Comparison of ENCODE assay signal across 8 mouse cellular contexts in the genomic region with DNA sequence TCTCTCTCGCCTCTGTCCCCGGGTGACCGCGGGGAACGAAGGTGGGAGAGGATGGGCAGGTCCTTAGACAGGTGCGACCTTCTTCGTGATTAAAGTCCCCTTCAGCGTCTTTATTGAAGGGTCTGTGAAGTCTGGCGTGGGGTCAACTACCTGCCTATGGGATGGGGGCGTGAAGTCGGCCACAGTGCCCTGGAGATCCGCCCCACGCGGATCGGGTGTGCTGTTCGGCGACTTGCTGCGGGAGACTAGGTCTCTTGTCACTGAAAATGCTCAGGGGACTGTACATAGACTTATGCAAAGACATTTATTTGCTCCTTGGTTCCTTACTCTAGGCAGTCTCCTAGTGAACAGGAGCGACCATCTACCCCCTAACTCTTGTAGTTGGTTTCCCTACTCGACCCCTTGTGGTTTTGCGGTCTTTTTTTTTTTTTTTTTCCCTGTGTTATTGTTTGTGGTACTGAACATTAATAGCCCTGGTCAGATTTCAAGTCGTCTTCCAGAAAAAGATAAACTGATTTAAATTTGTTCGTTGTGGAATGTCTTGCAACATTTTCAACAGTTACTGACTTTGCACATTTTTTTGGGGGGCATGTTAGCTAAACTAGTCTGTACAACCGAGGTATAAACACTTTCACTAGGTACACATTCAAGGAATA. TPM values are rescaled to one million over a fixed set of nuclear protein-coding genes. Genes with fewer than 3 reads are reported as not detected.
DNase-seq lines count a peak whose midpoint lies in the region; ATAC-seq and TF ChIP-seq lines count a peak whose summit lies in the region.

No protein-coding gene starts in this region.

- peak; percentile 66; the same call in 1 of the 2 replicates for ATAC-seq in kidney, postnatal 0 days (replicated peaks; ENCODE audit: low FRiP score, low read depth)
- ATAC-seq in intestine, embryonic 15.5 days: peak; percentile 74
- ATAC-seq in neural tube, embryonic 12.5 days (ENCODE audit: low FRiP score, low read depth): peak; percentile 75; the same call in 1 of the 2 replicates

- H3K4me1 ChIP-seq in kidney, postnatal 0 days (replicated peaks; ENCODE audit: insufficient read depth, low read length): no peaks in the 10 kb centered on the region
- H3K4me1 ChIP-seq in cortical plate, adult 2 months (ENCODE audit: control insufficient read depth, insufficient read depth, low read length): peaks cover 1% of the 10 kb centered on the region; the same call in 1 of the 2 replicates
- H3K4me1 ChIP-seq in intestine, embryonic 15.5 days (replicated peaks): no peaks in the 10 kb centered on the region
- H3K4me1 ChIP-seq in neural tube, embryonic 12.5 days: peaks cover 4% of the 10 kb centered on the region; the same call in 1 of the 2 replicates

- no peaks in the 10 kb centered on the region for H3K36me3 ChIP-seq in kidney, postnatal 0 days (ENCODE audit: insufficient read depth, low read length)
- no peaks in the 10 kb centered on the region for H3K36me3 ChIP-seq in intestine, embryonic 15.5 days
- H3K36me3 ChIP-seq in neural tube, embryonic 12.5 days: no peaks in the 10 kb centered on the region

- peak overlapping the region; percentile 74 for H3K9ac ChIP-seq in kidney, postnatal 0 days (ENCODE audit: low read depth, low read length)
- H3K9ac ChIP-seq in intestine, embryonic 15.5 days: peak overlapping the region; percentile 74
- peak overlapping the region; percentile 78 for H3K9ac ChIP-seq in neural tube, embryonic 12.5 days

- no peak for TF ChIP-seq POLR2A in cortical plate, adult 2 months (IDR thresholded peaks at IDR 0.05; ENCODE audit: extremely low read depth, insufficient read depth, low read length)

- 2% methylated on average over 24 of the region's 24 CpGs for WGBS in kidney, postnatal 0 days
- 3% methylated on average over 24 of the region's 24 CpGs for WGBS in intestine, embryonic 15.5 days
- 5% methylated on average over 24 of the region's 24 CpGs for WGBS in neural tube, embryonic 12.5 days

- peak overlapping the region; percentile 76 for H3K4me2 ChIP-seq in kidney, postnatal 0 days (ENCODE audit: low read length)
- peak overlapping the region; percentile 67 for H3K4me2 ChIP-seq in intestine, embryonic 15.5 days (replicated peaks)
- H3K4me2 ChIP-seq in neural tube, embryonic 12.5 days (replicated peaks): peak overlapping the region; percentile 68

- H3K27me3 ChIP-seq in kidney, postnatal 0 days (ENCODE audit: insufficient read depth, low read length): no peaks in the 10 kb centered on the region
- no peaks in the 10 kb centered on the region for H3K27me3 ChIP-seq in intestine, embryonic 15.5 days (replicated peaks)
- no peaks in the 10 kb centered on the region for H3K27me3 ChIP-seq in neural tube, embryonic 12.5 days (replicated peaks)

- H3K4me3 ChIP-seq in kidney, postnatal 0 days (replicated peaks; ENCODE audit: low read depth, low read length): peak overlapping the region; percentile 69
- H3K4me3 ChIP-seq in cortical plate, adult 2 months (ENCODE audit: insufficient read depth, low read length): peak overlapping the region; percentile 73
- H3K4me3 ChIP-seq in intestine, embryonic 15.5 days (replicated peaks): peak overlapping the region; percentile 63
- H3K4me3 ChIP-seq in neural tube, embryonic 12.5 days: peak overlapping the region; percentile 59

- TF ChIP-seq CTCF in kidney, postnatal 0 days (IDR thresholded peaks at IDR 0.05; ENCODE audit: low read depth): no peak
- TF ChIP-seq CTCF in cortical plate, adult 2 months (IDR thresholded peaks at IDR 0.05; ENCODE audit: extremely low read depth, insufficient read depth, low read length): no peak

- H3K27ac ChIP-seq in kidney, postnatal 0 days: peak overlapping the region; percentile 95
- H3K27ac ChIP-seq in cortical plate, adult 2 months (ENCODE audit: insufficient read depth, low read length): peak overlapping the region; percentile 90
- peak overlapping the region; percentile 94 for H3K27ac ChIP-seq in intestine, embryonic 15.5 days
- peak overlapping the region; percentile 84 for H3K27ac ChIP-seq in neural tube, embryonic 12.5 days

- no peaks in the 10 kb centered on the region for H3K9me3 ChIP-seq in kidney, postnatal 0 days (replicated peaks; ENCODE audit: low read length)
- H3K9me3 ChIP-seq in intestine, embryonic 15.5 days: no peaks in the 10 kb centered on the region
- H3K9me3 ChIP-seq in neural tube, embryonic 12.5 days: no peaks in the 10 kb centered on the region

- no peak for DNase-seq in kidney, postnatal 0 days (ENCODE audit: low spot score)
- no peak for DNase-seq in kidney, adult 8-10 months
- DNase-seq in spleen, postnatal 10 days (ENCODE audit: low spot score in 2 of 2): no peak
- DNase-seq in right cerebral cortex, adult 18-20 months: no peak
- DNase-seq in retina, embryonic 14.5 days (ENCODE audit: low spot score): no peak

RNA-seq across cellular contexts. Expression of gene Adam17, which starts 0.5 kb away (rescaled TPM):
- 34.6 and 35.0 TPM in 2 replicates for polyA plus RNA-seq in kidney, postnatal 0 days (2015; fragmentation: Nextera tagmentation; extraction: Ambion mirVana)
- 15.2 and 16.3 TPM in 2 replicates for polyA plus RNA-seq in cortical plate, adult 2 months (2012; rRNA removed)
- polyA plus RNA-seq in intestine, embryonic 15.5 days (2015; fragmentation: Nextera tagmentation; extraction: Ambion mirVana): 28.9 and 31.7 TPM in 2 replicates
- polyA plus RNA-seq in neural tube, embryonic 12.5 days (2016; fragmentation: Nextera tagmentation; extraction: Ambion mirVana): 28.6 and 35.2 TPM in 2 replicates

RNA-seq across cellular contexts. Expression of gene Ywhaq, which starts 43.5 kb away (rescaled TPM):
- 621 and 692 TPM in 2 replicates for polyA plus RNA-seq in kidney, postnatal 0 days (2015; fragmentation: Nextera tagmentation; extraction: Ambion mirVana)
- polyA plus RNA-seq in cortical plate, adult 2 months (2012; rRNA removed): 330 and 331 TPM in 2 replicates
- polyA plus RNA-seq in intestine, embryonic 15.5 days (2015; fragmentation: Nextera tagmentation; extraction: Ambion mirVana): 578 and 671 TPM in 2 replicates
- polyA plus RNA-seq in neural tube, embryonic 12.5 days (2016; fragmentation: Nextera tagmentation; extraction: Ambion mirVana): 1,106 and 1,139 TPM in 2 replicates

RNA-seq across cellular contexts. Expression of gene Iah1, which starts 57.8 kb away (rescaled TPM):
- 150 and 152 TPM in 2 replicates for polyA plus RNA-seq in kidney, postnatal 0 days (2015; fragmentation: Nextera tagmentation; extraction: Ambion mirVana)
- polyA plus RNA-seq in cortical plate, adult 2 months (2012; rRNA removed): 24.3 and 26.3 TPM in 2 replicates
- polyA plus RNA-seq in intestine, embryonic 15.5 days (2015; fragmentation: Nextera tagmentation; extraction: Ambion mirVana): 58.8 and 63.7 TPM in 2 replicates
- 36.3 and 41.0 TPM in 2 replicates for polyA plus RNA-seq in neural tube, embryonic 12.5 days (2016; fragmentation: Nextera tagmentation; extraction: Ambion mirVana)
